ENCODE assay signal across 9 mouse cellular contexts in the genomic region with DNA sequence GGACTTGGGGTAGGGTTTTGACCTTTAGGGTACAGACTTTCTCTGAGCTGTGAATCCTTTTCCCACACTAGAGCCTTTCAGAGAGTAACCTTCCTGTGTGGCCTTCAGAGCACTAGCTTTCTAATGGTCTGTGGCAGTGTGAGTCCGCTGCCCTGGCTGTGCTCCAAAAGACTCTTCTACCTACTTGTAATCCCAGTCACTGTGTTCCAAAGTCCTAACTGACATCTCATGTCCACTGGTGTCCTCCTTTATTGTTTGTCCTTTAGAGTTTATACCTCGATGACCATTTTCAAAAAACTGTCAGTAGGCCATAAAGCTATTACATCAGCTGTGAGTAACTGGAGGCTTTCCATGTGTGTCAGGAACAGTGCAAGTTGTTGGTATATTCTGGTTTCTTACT. TPM values are rescaled to one million over a fixed set of nuclear protein-coding genes. Genes with fewer than 3 reads are reported as not detected.
DNase-seq lines count a peak whose midpoint lies in the region; ATAC-seq and TF ChIP-seq lines count a peak whose summit lies in the region.
"Had no signal": no experiment of that assay in that cellular context is flagged by ENCODE, and none has a peak within 500 bp of the region (broad histone marks: within the 10 kb centered on the region; RNA-seq: fewer than 3 reads in every experiment).

No protein-coding gene starts in this region.

- no peak overlapping the region for H3K9ac ChIP-seq in neural tube, embryonic 13.5 days
- H3K9ac ChIP-seq in heart, embryonic 12.5 days = no peak overlapping the region
- H3K9ac ChIP-seq: liver, embryonic 15.5 days had no signal

- no peaks in the 10 kb centered on the region for H3K9me3 ChIP-seq in neural tube, embryonic 13.5 days
- no peaks in the 10 kb centered on the region for H3K9me3 ChIP-seq in heart, embryonic 12.5 days (replicated peaks)
- H3K9me3 ChIP-seq: liver, embryonic 15.5 days had no signal

- TF ChIP-seq POLR2A in olfactory bulb, adult 2 months (IDR thresholded peaks at IDR 0.05; ENCODE audit: insufficient read depth, low read depth, low read length) = no peak

- peak; percentile 40 to 53 for DNase-seq in heart, adult 18-20 months
- DNase-seq in heart, adult 9 months (ENCODE audit: low spot score in 2 of 2) = no peak
- no peak for DNase-seq in neural tube, embryonic 10.5 days (ENCODE audit: extremely low spot score, low spot score)
- DNase-seq in frontal cortex, adult 2 months (ENCODE audit: extremely low spot score in 1 of 2, low spot score in 1 of 2) = no peak

- H3K4me2 ChIP-seq in neural tube, embryonic 13.5 days = no peak overlapping the region
- no peak overlapping the region for H3K4me2 ChIP-seq in heart, embryonic 12.5 days
- H3K4me2 ChIP-seq: liver, embryonic 15.5 days had no signal

- H3K4me1 ChIP-seq in neural tube, embryonic 13.5 days (replicated peaks) = peaks cover 43% of the 10 kb centered on the region
- peaks cover 59% of the 10 kb centered on the region for H3K4me1 ChIP-seq in heart, embryonic 12.5 days (replicated peaks)
- H3K4me1 ChIP-seq in olfactory bulb, adult 2 months (ENCODE audit: control insufficient read depth, insufficient read depth, low read length) = peaks cover 17% of the 10 kb centered on the region

- TF ChIP-seq CTCF in olfactory bulb, adult 2 months (IDR thresholded peaks at IDR 0.05; ENCODE audit: insufficient read depth, low read depth, low read length) = no peak

- H3K27me3 ChIP-seq in neural tube, embryonic 13.5 days = no peaks in the 10 kb centered on the region
- H3K27me3 ChIP-seq in heart, embryonic 12.5 days (replicated peaks) = no peaks in the 10 kb centered on the region
- H3K27me3 ChIP-seq: liver, embryonic 15.5 days had no signal

- WGBS in neural tube, embryonic 13.5 days = 89% methylated on average over 2 of the region's 2 CpGs
- WGBS in heart, embryonic 12.5 days = 77% methylated on average over 2 of the region's 2 CpGs
- 67% methylated on average over 2 of the region's 2 CpGs for WGBS in olfactory bulb, adult 2 months

- H3K27ac ChIP-seq in neural tube, embryonic 13.5 days (replicated peaks) = peak overlapping the region; percentile 13; the same call in 1 of the 2 replicates
- H3K27ac ChIP-seq in heart, embryonic 12.5 days (ENCODE audit: poor library complexity, severe bottlenecking) = peak overlapping the region; percentile 37; the same call in 1 of the 2 replicates
- H3K27ac ChIP-seq in olfactory bulb, adult 2 months (ENCODE audit: insufficient read depth, low read depth, low read length) = peak overlapping the region; percentile 17
- H3K27ac ChIP-seq: liver, embryonic 15.5 days had no signal

- H3K4me3 ChIP-seq in neural tube, embryonic 13.5 days = no peak overlapping the region
- H3K4me3 ChIP-seq in heart, embryonic 12.5 days = no peak overlapping the region
- no peak overlapping the region for H3K4me3 ChIP-seq in olfactory bulb, adult 2 months (ENCODE audit: insufficient read depth, low read depth, low read length)
- H3K4me3 ChIP-seq: liver, embryonic 15.5 days had no signal

- peaks cover 21% of the 10 kb centered on the region for H3K36me3 ChIP-seq in neural tube, embryonic 13.5 days
- peaks cover 20% of the 10 kb centered on the region for H3K36me3 ChIP-seq in heart, embryonic 12.5 days

- ATAC-seq in neural tube, embryonic 13.5 days (ENCODE audit: low read depth) = no peak
- no peak for ATAC-seq in heart, embryonic 12.5 days (ENCODE audit: insufficient number of reproducible peaks, low FRiP score)
- no peak for ATAC-seq in megakaryocyte progenitor cell, adult 5-6 weeks (replicated peaks; ENCODE audit: poor library complexity)

RNA-seq across cellular contexts. Expression of a gene that starts 44.0 kb away (rescaled TPM):
- total RNA-seq in heart, adult 18-20 months (2021) = 100 to 1,000 TPM; 123 to 131 TPM
- polyA plus RNA-seq in neural tube, embryonic 13.5 days (2015; fragmentation: Nextera tagmentation; extraction: Ambion mirVana) = 58.2 and 73.5 TPM in 2 replicates
- 79.5 and 79.8 TPM in 2 replicates for polyA plus RNA-seq in heart, embryonic 12.5 days (2016; fragmentation: Nextera tagmentation; extraction: Ambion mirVana)
- polyA plus RNA-seq in olfactory bulb, adult 2 months (2012; ENCODE audit: insufficient read depth, insufficient read length, low replicate concordance, missing spikeins) = 111 TPM in 1 of 2 replicates, not detected in the other
- 146 and 154 TPM in 2 replicates for polyA plus RNA-seq in frontal cortex, adult 2 months (2012; rRNA removed)
- 32.2 and 36.8 TPM in 2 replicates for total RNA-seq in megakaryocyte progenitor cell, adult 5-6 weeks (2015)
- 69.9 and 72.6 TPM in 2 replicates for total RNA-seq in megakaryocyte progenitor cell, adult 5-6 weeks (2017)

Comparison
In these comparisons a context has a peak if more than half of its experiments do, and no peak if none do; other contexts are left out.
1. DNase-seq: peak in heart, adult 18-20 months (2 of 2); none in heart, adult 9 months (0 of 2), neural tube, embryonic 10.5 days (single experiment) and frontal cortex, adult 2 months (0 of 2).
2. Peak in every context shown above with its lines, with median percentiles within 50 percentile points of each other: H3K27ac ChIP-seq.